Mouse (Mus musculus) cerebellum, adult 9-10 months (tissue): ENCODE data around the gene Btbd35f7.
"Not testable (repeated sequence)": the region's sequence is repeated elsewhere in the genome, so short reads cannot be mapped to it uniquely, and the experiment has no call there.

Source experiments
- DNase-seq: peaks from one replicate; pipeline ENCODE4 v3.0.0; 2022

Gene Btbd35f7

DNA sequence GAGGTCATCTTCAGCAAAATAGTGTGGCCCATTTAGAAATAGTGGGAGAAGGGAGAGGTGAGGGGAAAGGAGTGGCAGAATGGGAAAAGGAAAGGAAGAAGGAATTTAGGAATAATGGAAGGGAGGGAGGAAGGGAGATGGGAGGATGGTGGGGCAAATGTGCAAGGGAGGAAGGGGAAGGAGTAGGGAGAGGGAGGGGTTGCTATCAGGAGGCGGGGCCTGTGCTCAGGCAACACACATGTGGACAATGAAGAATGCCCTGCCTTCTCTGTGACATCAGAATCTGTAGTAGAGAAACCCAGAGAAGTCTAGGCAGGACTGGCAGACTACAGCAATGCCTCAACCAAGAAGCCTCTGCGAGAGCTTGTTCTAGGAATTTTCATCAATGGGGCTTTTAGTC, at the start of gene Btbd35f7:
Btbd35f7 (plus strand) TSS at position 301 of the 400 bp plus-strand sequence.
- not testable (repeated sequence) for DNase-seq
